Mouse (Mus musculus) embryonic facial prominence, embryonic 12.5 days (tissue): ENCODE results near the gene Ank. TPM values are rescaled to one million over a fixed set of nuclear protein-coding genes. Genes with fewer than 3 reads are reported as not detected.
A peak's percentile ranks its signal among the peaks of the same experiment; 100 is the strongest.
"Not testable (repeated sequence)": the region's sequence is repeated elsewhere in the genome, so short reads cannot be mapped to it uniquely, and the experiment has no call there.

Experiments
- ATAC-seq: fragments of 200-750 bp; cut with Nextera tagmentation; 2 replicates; pipeline ENCODE4 v1.8.0; 2017; ENCODE audit not compliant: insufficient number of reproducible peaks, insufficient read depth, low FRiP score, low TSS enrichment
- H3K27ac ChIP-seq: fragments of 300-500 bp; sonication (generic); 2 replicates; pipeline ENCODE4 v1.5.1; 2016; ENCODE audit warnings: mild to moderate bottlenecking
- H3K27me3 ChIP-seq: fragments of 300-500 bp; sonication (generic); 2 replicates; pipeline ENCODE4 v1.6.1; 2016; ENCODE audit warnings: mild to moderate bottlenecking, moderate library complexity
- H3K36me3 ChIP-seq: fragments of 300-500 bp; sonication (generic); 2 replicates; pipeline ENCODE4 v1.6.1; 2016; ENCODE audit warnings: mild to moderate bottlenecking
- H3K4me1 ChIP-seq: fragments of 300-500 bp; sonication (generic); 2 replicates; pipeline ENCODE4 v1.6.1; 2016
- H3K4me2 ChIP-seq: fragments of 300-500 bp; sonication (generic); replicated peaks from 2 replicates; pipeline ENCODE4 v1.6.1; 2016; ENCODE audit warnings: mild to moderate bottlenecking, moderate library complexity
- H3K4me3 ChIP-seq: fragments of 300-500 bp; sonication (generic); 2 replicates; pipeline ENCODE4 v1.5.1; 2016; ENCODE audit warnings: mild to moderate bottlenecking
- H3K9ac ChIP-seq: fragments of 300-500 bp; sonication (generic); 2 replicates; pipeline ENCODE4 v1.6.1; 2016; ENCODE audit warnings: mild to moderate bottlenecking, moderate library complexity
- H3K9me3 ChIP-seq: fragments of 300-500 bp; sonication (generic); 2 replicates; pipeline ENCODE4 v1.6.1; 2016; ENCODE audit warnings: mild to moderate bottlenecking, moderate library complexity
- WGBS: fragments of 180-500 bp; shearing (Covaris S2); methylation state at CpG from one replicate; pipeline ENCODE4 v1.1.7; 2016; 5-methylcytosine and 5-hydroxymethylcytosine counted together
- polyA plus RNA-seq: library from polyadenylated mRNA; unstranded; fragments of >200 nt; fragmentation: Nextera tagmentation; extraction: Ambion mirVana; gene quantifications from 2 replicates; pipeline ENCODE4 v1.2.1, GENCODE M21; 2016

Ank gene
- polyA plus RNA-seq, 1 experiment from 2014 or later: 9.7 TPM

- no peaks in the 10 kb centered on the region for H3K27me3 ChIP-seq
- no peak overlapping the region for H3K27ac ChIP-seq
- H3K36me3 ChIP-seq: no peaks in the 10 kb centered on the region
- 77% methylated on average over 9 of the region's 9 CpGs for WGBS
- no peaks in the 10 kb centered on the region for H3K9me3 ChIP-seq
- H3K4me2 ChIP-seq: no peak overlapping the region
- no peak for ATAC-seq
- no peak overlapping the region for H3K4me3 ChIP-seq
- H3K9ac ChIP-seq: no peak overlapping the region
- H3K4me1 ChIP-seq: no peaks in the 10 kb centered on the region
Observed at GRCm38 (mm10) chr15:27444772-27445347, 21.6 kb upstream of the Ank start.

GRCm38 (mm10) chr15:27450689-27451088, 15.8 kb upstream of the Ank start:
- Histone ChIP-seq H3K4me2 (no peak overlapping the region), H3K27ac (no peak overlapping the region), H3K4me1 (0 out of 2 replicates have a peak, but pooled peaks cover 4% of the 10 kb centered on the region), H3K36me3 (no peaks in the 10 kb centered on the region), H3K9ac (no peak overlapping the region), H3K4me3 (no peak overlapping the region), H3K9me3 (no peaks in the 10 kb centered on the region), H3K27me3 (no peaks in the 10 kb centered on the region)
- ATAC-seq: no peak
- 68% methylated on average over 5 of the region's 5 CpGs for WGBS

GRCm38 (mm10) chr15:27451760-27452159, 14.7 kb upstream of the Ank start:
- no peaks in the 10 kb centered on the region for H3K27me3 ChIP-seq
- no peak for ATAC-seq
- H3K9ac ChIP-seq: no peak overlapping the region
- no peaks in the 10 kb centered on the region for H3K9me3 ChIP-seq
- H3K4me2 ChIP-seq: no peak overlapping the region
- 0 out of 2 replicates have a peak, but pooled peaks cover 4% of the 10 kb centered on the region for H3K4me1 ChIP-seq
- WGBS: 72% methylated on average over 3 of the region's 3 CpGs
- H3K4me3 ChIP-seq: no peak overlapping the region
- no peaks in the 10 kb centered on the region for H3K36me3 ChIP-seq
- no peak overlapping the region for H3K27ac ChIP-seq

GRCm38 (mm10) chr15:27452496-27452895, 14.0 kb upstream of the Ank start:
- WGBS: 50% methylated on average over 9 of the region's 9 CpGs
- H3K27ac ChIP-seq: no peak overlapping the region

GRCm38 (mm10) chr15:27457001-27457400, 9.5 kb upstream of the Ank start:
- Histone ChIP-seq H3K4me1 (peaks cover 4% of the 10 kb centered on the region), H3K27me3 (no peaks in the 10 kb centered on the region), H3K36me3 (no peaks in the 10 kb centered on the region), H3K4me2 (no peak overlapping the region), H3K4me3 (no peak overlapping the region), H3K9me3 (no peaks in the 10 kb centered on the region), H3K9ac (no peak overlapping the region), H3K27ac (no peak overlapping the region)
- WGBS: 93% methylated on average over 2 of the region's 2 CpGs
- no peak for ATAC-seq

More at GRCm38 (mm10) chr15:27452496-27452895, 14.0 kb upstream of the Ank start:
- H3K36me3 ChIP-seq: no peaks in the 10 kb centered on the region
- no peaks in the 10 kb centered on the region for H3K27me3 ChIP-seq
- H3K4me1 ChIP-seq: 0 out of 2 replicates have a peak, but pooled peaks cover 4% of the 10 kb centered on the region
- H3K4me2 ChIP-seq: no peak overlapping the region
- no peak overlapping the region for H3K4me3 ChIP-seq
- ATAC-seq: no peak
- no peaks in the 10 kb centered on the region for H3K9me3 ChIP-seq
- no peak overlapping the region for H3K9ac ChIP-seq

- 52% methylated on average over 14 of the region's 14 CpGs for WGBS
Observed at GRCm38 (mm10) chr15:27459781-27460180, 6.7 kb upstream of the Ank start.

GRCm38 (mm10) chr15:27461336-27462245, 4.9 kb upstream of the Ank start:
- Histone ChIP-seq H3K4me1 (peaks cover 6% of the 10 kb centered on the region), H3K27me3 (no peaks in the 10 kb centered on the region), H3K36me3 (no peaks in the 10 kb centered on the region), H3K9me3 (no peaks in the 10 kb centered on the region), H3K27ac (no peak overlapping the region), H3K4me3 (no peak overlapping the region), H3K9ac (no peak overlapping the region), H3K4me2 (no peak overlapping the region)
- no peak for ATAC-seq
- WGBS: 41% methylated on average over 12 of the region's 12 CpGs

More at GRCm38 (mm10) chr15:27459781-27460180, 6.7 kb upstream of the Ank start:
- H3K27me3 ChIP-seq, H3K4me1 ChIP-seq, H3K9ac ChIP-seq, H3K36me3 ChIP-seq, H3K4me2 ChIP-seq, H3K27ac ChIP-seq, H3K4me3 ChIP-seq, H3K9me3 ChIP-seq, ATAC-seq: not testable (repeated sequence)

- H3K9ac ChIP-seq: no peak overlapping the region
- no peaks in the 10 kb centered on the region for H3K27me3 ChIP-seq
- no peak for ATAC-seq
- WGBS: 91% methylated on average over 13 of the region's 13 CpGs
- H3K4me3 ChIP-seq: no peak overlapping the region
- no peak overlapping the region for H3K27ac ChIP-seq
- no peaks in the 10 kb centered on the region for H3K9me3 ChIP-seq
- H3K4me2 ChIP-seq: no peak overlapping the region
- no peaks in the 10 kb centered on the region for H3K36me3 ChIP-seq
- peaks cover 9% of the 10 kb centered on the region for H3K4me1 ChIP-seq
Observed at GRCm38 (mm10) chr15:27463876-27464275, 2.6 kb upstream of the Ank start.

GRCm38 (mm10) chr15:27465391-27466005, 979 bp upstream of the Ank start:
- H3K27me3 ChIP-seq: no peaks in the 10 kb centered on the region
- no peak for ATAC-seq
- H3K4me1 ChIP-seq: peaks cover 9% of the 10 kb centered on the region
- peak overlapping the region; percentile 85 for H3K4me2 ChIP-seq
- H3K36me3 ChIP-seq: no peaks in the 10 kb centered on the region
- 22% methylated on average over 8 of the region's 8 CpGs for WGBS
- no peak overlapping the region for H3K9ac ChIP-seq
- H3K4me3 ChIP-seq: peak overlapping the region; percentile 69
- no peaks in the 10 kb centered on the region for H3K9me3 ChIP-seq
- no peak overlapping the region for H3K27ac ChIP-seq

- peak overlapping the region; percentile 69 for H3K4me3 ChIP-seq
- ATAC-seq: no peak; the same call in 1 of the 2 replicates
- H3K36me3 ChIP-seq: no peaks in the 10 kb centered on the region
- H3K27me3 ChIP-seq: no peaks in the 10 kb centered on the region
- H3K9ac ChIP-seq: peak overlapping the region; percentile 77
- peak overlapping the region; percentile 75 for H3K27ac ChIP-seq
- under 1% methylated on average over 25 of the region's 25 CpGs for WGBS
- H3K4me1 ChIP-seq: peaks cover 4% of the 10 kb centered on the region; the same call in 1 of the 2 replicates
- no peaks in the 10 kb centered on the region for H3K9me3 ChIP-seq
- H3K4me2 ChIP-seq: peak overlapping the region; percentile 85
Observed at GRCm38 (mm10) chr15:27467081-27467491, 609 bp downstream of the Ank start.

- Histone ChIP-seq H3K9me3 (no peaks in the 10 kb centered on the region), H3K36me3 (no peaks in the 10 kb centered on the region), H3K27me3 (no peaks in the 10 kb centered on the region), H3K27ac (no peak overlapping the region), H3K4me1 (0 out of 2 replicates have a peak, but pooled peaks cover 3% of the 10 kb centered on the region), H3K4me2 (peak overlapping the region; percentile 85), H3K9ac (no peak overlapping the region), H3K4me3 (peak overlapping the region; percentile 69)
- WGBS: 10% methylated on average over 7 of the region's 7 CpGs
- no peak for ATAC-seq
Observed at GRCm38 (mm10) chr15:27467641-27468040, 1.2 kb downstream of the Ank start.
